Mouse (Mus musculus) C2C12 (cell line): ENCODE data around the gene Wdr34. TPM values are rescaled to one million over a fixed set of nuclear protein-coding genes. Genes with fewer than 3 reads are reported as not detected.
A peak's percentile ranks its signal among the peaks of the same experiment; 100 is the strongest.

Source experiments
- H3K27me3 ChIP-seq: one replicate; pipeline ENCODE4 v1.6.1; 2011; ENCODE audit not compliant: control insufficient read depth, insufficient read depth, insufficient read length
- H3K36me3 ChIP-seq: one replicate; pipeline ENCODE4 v1.6.1; 2011; ENCODE audit not compliant: control insufficient read depth, insufficient read depth
- H3K4me3 ChIP-seq: one replicate; pipeline ENCODE4 v1.5.1; 2011; ENCODE audit warnings: mild to moderate bottlenecking, control low read depth; ENCODE audit not compliant: poor library complexity, insufficient read depth, severe bottlenecking
- H3K79me2 ChIP-seq: one replicate; pipeline ENCODE4 v1.6.1; 2011; ENCODE audit not compliant: control insufficient read depth, insufficient read depth
- H3K79me3 ChIP-seq: one replicate; pipeline ENCODE4 v1.6.1; 2011; ENCODE audit warnings: low read depth, control low read depth
- H3ac ChIP-seq: one replicate; pipeline ENCODE3; 2011; ENCODE audit warnings: low read depth; ENCODE audit not compliant: control insufficient read depth, insufficient read length
- CEBPB ChIP-seq: IDR thresholded peaks from one replicate; pipeline ENCODE4 v1.6.1; 2011; ENCODE audit warnings: low read depth, mild to moderate bottlenecking, control low read depth, moderate library complexity
- CTCF ChIP-seq: IDR thresholded peaks from one replicate; pipeline ENCODE4 v1.5.1; 2011; ENCODE audit not compliant: control insufficient read depth, insufficient read depth, insufficient read length
- FOSL1 ChIP-seq: IDR thresholded peaks from one replicate; pipeline ENCODE4 v1.8.0; 2011; ENCODE audit warnings: mild to moderate bottlenecking, low read length; ENCODE audit not compliant: poor library complexity, insufficient read depth, severe bottlenecking
- MAX ChIP-seq: IDR thresholded peaks from one replicate; pipeline ENCODE4 v1.6.1; 2011; ENCODE audit warnings: mild to moderate bottlenecking, control low read depth
- MYOD1 ChIP-seq: IDR thresholded peaks from one replicate; pipeline ENCODE4 v1.6.1; 2011; ENCODE audit warnings: low read depth; ENCODE audit not compliant: control insufficient read depth, insufficient read length
- MYOG ChIP-seq: IDR thresholded peaks from one replicate; pipeline ENCODE4 v1.6.1; 2011; ENCODE audit not compliant: control insufficient read depth, insufficient read length; ENCODE audit errors: extremely low read depth
- USF1 ChIP-seq: IDR thresholded peaks from one replicate; pipeline ENCODE4 v1.6.1; 2011; ENCODE audit warnings: low read depth, mild to moderate bottlenecking, control low read depth, moderate library complexity
- polyA plus RNA-seq: library from polyadenylated mRNA; unstranded; fragments of >200 nt; fragmentation: generic; extraction: Trizol; gene quantifications from one replicate; pipeline ENCODE4 v1.2.1, GENCODE M21; 2012; ENCODE audit warnings: missing spikeins

Gene Wdr34
- polyA plus RNA-seq, 1 experiment = 16.4 TPM

GRCm38 (mm10) chr2:30063235-30063634 is 14.6 kb upstream of the Wdr34 start:
- Histone ChIP-seq H3ac (peak overlapping the region; percentile 97), H3K27me3 (no peaks in the 10 kb centered on the region), H3K4me3 (peak overlapping the region; percentile 90), H3K79me3 (peaks cover 48% of the 10 kb centered on the region), H3K79me2 (peaks cover 64% of the 10 kb centered on the region), H3K36me3 (peaks cover 8% of the 10 kb centered on the region)
- no peak for TF ChIP-seq MYOD1
- TF ChIP-seq CEBPB = no peak
- TF ChIP-seq USF1 = no peak
- no peak for TF ChIP-seq MYOG
- TF ChIP-seq CTCF = no peak
- no peak for TF ChIP-seq FOSL1
- TF ChIP-seq MAX = no peak

GRCm38 (mm10) chr2:30062249-30063093 is 13.8 kb upstream of the Wdr34 start:
- Histone ChIP-seq H3K36me3 (peaks cover under 1% of the 10 kb centered on the region), H3K4me3 (peak overlapping the region; percentile 90), H3K27me3 (no peaks in the 10 kb centered on the region), H3K79me2 (peaks cover 56% of the 10 kb centered on the region), H3ac (peak overlapping the region; percentile 97), H3K79me3 (peaks cover 40% of the 10 kb centered on the region)
- TF ChIP-seq MYOG = no peak
- no peak for TF ChIP-seq FOSL1
- no peak for TF ChIP-seq CEBPB
- no peak for TF ChIP-seq CTCF
- peak; percentile 81 for TF ChIP-seq MAX
- TF ChIP-seq MYOD1 = no peak
- peak; percentile 88 for TF ChIP-seq USF1

GRCm38 (mm10) chr2:30061215-30062166 is 12.8 kb upstream of the Wdr34 start:
- Histone ChIP-seq H3K79me3 (peaks cover 36% of the 10 kb centered on the region), H3K79me2 (peaks cover 46% of the 10 kb centered on the region), H3K4me3 (peak overlapping the region; percentile 90), H3K27me3 (no peaks in the 10 kb centered on the region), H3K36me3 (no peaks in the 10 kb centered on the region), H3ac (peak overlapping the region; percentile 97)
- TF ChIP-seq MYOD1 (no peak), CTCF (no peak), CEBPB (no peak), MYOG (no peak), USF1 (no peak), MAX (no peak), FOSL1 (no peak)

- Histone ChIP-seq H3K36me3 (no peaks in the 10 kb centered on the region), H3K27me3 (no peaks in the 10 kb centered on the region), H3K79me2 (peaks cover 16% of the 10 kb centered on the region), H3ac (no peak overlapping the region), H3K4me3 (no peak overlapping the region), H3K79me3 (peaks cover 12% of the 10 kb centered on the region)
- TF ChIP-seq USF1 (no peak), CEBPB (no peak), FOSL1 (no peak), MYOG (no peak), MYOD1 (no peak), CTCF (no peak), MAX (no peak)
These were observed 9.7 kb upstream of the Wdr34 start for GRCm38 (mm10) chr2:30058418-30058817.

- Histone ChIP-seq H3K79me3 (peaks cover 2% of the 10 kb centered on the region), H3ac (no peak within 1 kb of the TSS), H3K36me3 (no peaks in the 10 kb centered on the region), H3K27me3 (no peaks in the 10 kb centered on the region), H3K4me3 (no peak within 1 kb of the TSS), H3K79me2 (peaks cover 6% of the 10 kb centered on the region)
- TF ChIP-seq CEBPB (no peak), CTCF (no peak), MYOG (no peak), MAX (no peak), USF1 (no peak)
These were observed 8.7 kb upstream of the Wdr34 start, which contains the start of gene Set for GRCm38 (mm10) chr2:30057223-30057904. Gene Set, plus strand, starts transcription at chr2:30057378.
